Mouse (Mus musculus) ES-Bruce4 (cell line): ENCODE data around the gene Elac2. TPM values are rescaled to one million over a fixed set of nuclear protein-coding genes. Genes with fewer than 3 reads are reported as not detected.

ENCODE experiments used
- H3K27ac ChIP-seq: 2 replicates; pipeline ENCODE4 v1.5.1; 2012; ENCODE audit warnings: low read length, inconsistent platforms; ENCODE audit not compliant: insufficient read depth
- H3K27me3 ChIP-seq: 2 replicates; pipeline ENCODE4 v1.6.1; 2012; ENCODE audit warnings: mild to moderate bottlenecking, low read length, inconsistent platforms; ENCODE audit not compliant: control insufficient read depth, poor library complexity, insufficient read depth, severe bottlenecking
- H3K36me3 ChIP-seq: 2 replicates; pipeline ENCODE4 v1.6.1; 2012; ENCODE audit warnings: inconsistent platforms, mild to moderate bottlenecking, low read length, moderate library complexity; ENCODE audit not compliant: control insufficient read depth, poor library complexity, insufficient read depth, severe bottlenecking
- H3K4me1 ChIP-seq: one replicate; pipeline ENCODE4 v1.8.1; 2011; ENCODE audit warnings: low read length; ENCODE audit not compliant: control insufficient read depth, insufficient read depth
- H3K4me3 ChIP-seq: 2 replicates; pipeline ENCODE4 v1.5.1; 2011; ENCODE audit warnings: low read depth, mild to moderate bottlenecking, low read length
- H3K9ac ChIP-seq: 2 replicates; pipeline ENCODE4 v1.6.1; 2012; ENCODE audit warnings: low read depth, mild to moderate bottlenecking, inconsistent platforms; ENCODE audit not compliant: poor library complexity, severe bottlenecking
- H3K9me3 ChIP-seq: replicated peaks from 2 replicates; pipeline ENCODE4 v1.6.1; 2012; ENCODE audit warnings: mild to moderate bottlenecking, low read length, inconsistent platforms; ENCODE audit not compliant: control insufficient read depth, poor library complexity, insufficient read depth, severe bottlenecking
- CTCF ChIP-seq: IDR thresholded peaks from one replicate; pipeline ENCODE4 v1.8.1; 2011; ENCODE audit warnings: low read depth, low read length
- EP300 ChIP-seq: IDR thresholded peaks from 2 replicates; pipeline ENCODE4 v1.6.1; 2011; ENCODE audit warnings: low read depth, low read length; ENCODE audit not compliant: insufficient read depth
- POLR2A ChIP-seq: IDR thresholded peaks from one replicate; pipeline ENCODE4 v1.8.1; 2011; ENCODE audit warnings: low read length; ENCODE audit not compliant: insufficient read depth
- polyA plus RNA-seq: library from polyadenylated mRNA; stranded (reverse); fragments of >200 nt; gene quantifications from 2 replicates; pipeline ENCODE4 v1.2.4, GENCODE M21; 2011; ENCODE audit warnings: low read depth; ENCODE audit not compliant: missing spikeins, insufficient read depth, insufficient read length

Elac2 gene
- polyA plus RNA-seq, 1 experiment = 24.2 TPM

DNA sequence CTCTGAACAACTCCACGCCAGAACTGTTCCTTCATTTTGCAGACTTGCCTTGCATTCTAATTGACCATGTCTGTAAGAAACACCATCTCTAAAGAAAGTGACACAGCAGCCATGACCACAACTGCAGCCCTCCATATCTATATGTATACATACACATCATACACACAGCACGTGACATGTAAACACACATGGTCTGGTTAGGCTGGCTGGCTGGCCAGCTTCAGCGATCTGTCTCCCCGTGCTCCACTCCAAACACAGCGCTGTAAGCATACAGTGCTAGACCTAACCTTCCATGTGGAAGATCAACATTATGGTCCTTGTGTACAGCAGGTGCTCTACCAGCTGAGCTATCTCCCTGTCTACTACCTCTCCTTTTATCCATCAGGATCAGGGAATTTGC is 72.0 kb downstream of the Elac2 start:
- H3K27ac ChIP-seq = no peak overlapping the region
- no peak for TF ChIP-seq CTCF
- TF ChIP-seq POLR2A = no peak
- no peak for TF ChIP-seq EP300
- H3K9me3 ChIP-seq = no peaks in the 10 kb centered on the region
- H3K4me1 ChIP-seq = no peaks in the 10 kb centered on the region
- H3K9ac ChIP-seq = no peak overlapping the region
- H3K4me3 ChIP-seq = no peak overlapping the region
- H3K27me3 ChIP-seq = no peaks in the 10 kb centered on the region
- H3K36me3 ChIP-seq = no peaks in the 10 kb centered on the region

Other genes starting within 250 kb of the Elac2 start
- gene 1700086D15Rik, start 180.9 kb downstream of the Elac2 start, polyA plus RNA-seq = 1.3 and 2.5 TPM in 2 replicates
- gene Arhgap44, start 183.9 kb downstream of the Elac2 start, polyA plus RNA-seq = 7.9 and 8.6 TPM in 2 replicates